Mouse (Mus musculus) left cerebral cortex, adult 2 months (tissue): Measurements from ENCODE around the gene Coq10a. TPM values are rescaled to one million over a fixed set of nuclear protein-coding genes. Genes with fewer than 3 reads are reported as not detected.
"Not testable (repeated sequence)": the region's sequence is repeated elsewhere in the genome, so short reads cannot be mapped to it uniquely, and the experiment has no call there.

Experiments
- DNase-seq, 2 experiments: peaks; one replicate each; pipeline ENCODE4 v3.0.0; 2021 to 2022; ENCODE audit warnings: low spot score in 2 of 2, mixed read lengths in 1 of 2; ENCODE audit errors: extremely low spot score in 1 of 2
- H3K27ac ChIP-seq: fragments of 200-600 bp; 2 replicates; pipeline ENCODE4 v1.8.1; 2022
- H3K4me3 ChIP-seq: fragments of 200-600 bp; 2 replicates; pipeline ENCODE4 v1.8.1; 2022
- CTCF ChIP-seq: fragments of 200-600 bp; IDR thresholded peaks from 2 replicates; pipeline ENCODE4 v1.8.1; 2022; ENCODE audit warnings: antibody characterized with exemption, mild to moderate bottlenecking, moderate library complexity
- intact Hi-C: fragments of 180-260 bp; cut with DNase I; formaldehyde crosslinking; loops from one replicate; pipeline ENCODE4 v1.15.1; 2025
- total RNA-seq, 2 experiments: library from RNA; stranded (reverse); gene quantifications; 2 replicates each; pipeline ENCODE4 v1.2.3; 2021

Coq10a gene
- total RNA-seq, 2 experiments from 2014 or later = 53.0 to 54.6 TPM

GRCm38 (mm10) chr10:128338415-128338814 lies 30.4 kb downstream of the Coq10a start:
- DNase-seq = no peak
- H3K27ac ChIP-seq = peak overlapping the region; percentile 96
- H3K4me3 ChIP-seq = peak overlapping the region; percentile 97
- intact Hi-C loops = loop anchor here (2.0 to 5.0 kb wide), 2 partner anchors 30 to 119 kb away; partner anchors contain the start of genes Coq10a and Smarcc2
- TF ChIP-seq CTCF = no peak

- TF ChIP-seq CTCF = no peak
- intact Hi-C loops = loop anchor here (2.0 to 5.0 kb wide), 3 partner anchors 21 to 120 kb away; partner anchors contain the start of genes Coq10a and Smarcc2
- H3K4me3 ChIP-seq = peak within 1 kb of the TSS; percentile 97
- H3K27ac ChIP-seq = peak within 1 kb of the TSS; percentile 96
- DNase-seq = peak; percentile 95
Measured at GRCm38 (mm10) chr10:128337306-128338181, 31.3 kb downstream of the Coq10a start, which contains the start of gene Cs. Gene Cs (plus strand): TSS chr10:128337734.

- Histone ChIP-seq H3K27ac (peak overlapping the region; percentile 96; the same call in 1 of the 2 replicates), H3K4me3 (peak overlapping the region; percentile 97; the same call in 1 of the 2 replicates)
- intact Hi-C loops = loop anchor here (2.0 to 5.0 kb wide), 2 partner anchors 22 to 121 kb away; partner anchors contain the start of gene Smarcc2
- no peak for DNase-seq
- TF ChIP-seq CTCF = no peak
Measured at GRCm38 (mm10) chr10:128336597-128336996, 32.2 kb downstream of the Coq10a start.

GRCm38 (mm10) chr10:128336195-128336594 lies 32.6 kb downstream of the Coq10a start:
- intact Hi-C loops = loop anchor here (2.0 to 5.0 kb wide), 2 partner anchors 23 to 121 kb away; partner anchors contain the start of gene Smarcc2
- no peak for DNase-seq

GRCm38 (mm10) chr10:128335582-128335981 lies 33.2 kb downstream of the Coq10a start:
- intact Hi-C loops = loop anchor here (5.0 kb wide), 1 partner anchor 122 kb away; the partner anchor contains the start of gene Smarcc2
- no peak overlapping the region for H3K4me3 ChIP-seq
- DNase-seq = peak; percentile 57 to 66
- peak; percentile 73 for TF ChIP-seq CTCF
- no peak overlapping the region for H3K27ac ChIP-seq

More at GRCm38 (mm10) chr10:128336195-128336594, 32.6 kb downstream of the Coq10a start:
- TF ChIP-seq CTCF = no peak
- H3K4me3 ChIP-seq = no peak overlapping the region
- no peak overlapping the region for H3K27ac ChIP-seq

GRCm38 (mm10) chr10:128332358-128333249 lies 36.2 kb downstream of the Coq10a start:
- intact Hi-C loops, H3K4me3 ChIP-seq, DNase-seq, H3K27ac ChIP-seq: not testable (repeated sequence)

GRCm38 (mm10) chr10:128327610-128328009 lies 41.2 kb downstream of the Coq10a start:
- H3K4me3 ChIP-seq = no peak overlapping the region
- intact Hi-C loops = no loop called here
- H3K27ac ChIP-seq = no peak overlapping the region
- no peak; the same call in none of the 2 replicates for TF ChIP-seq CTCF
- no peak for DNase-seq

- H3K27ac ChIP-seq = no peak overlapping the region
- intact Hi-C loops = no loop called here
- TF ChIP-seq CTCF = no peak
- no peak for DNase-seq
- no peak overlapping the region for H3K4me3 ChIP-seq
Measured at GRCm38 (mm10) chr10:128326825-128327224, 42.0 kb downstream of the Coq10a start.

GRCm38 (mm10) chr10:128323516-128323915 lies 45.3 kb downstream of the Coq10a start:
- Histone ChIP-seq H3K4me3 (peak overlapping the region; percentile 95), H3K27ac (peak overlapping the region; percentile 98; the same call in 1 of the 2 replicates)
- intact Hi-C loops = no loop called here
- TF ChIP-seq CTCF = no peak
- DNase-seq = no peak

- intact Hi-C loops = loop anchor here (1.0 kb wide), 1 partner anchor 19 kb away; the partner anchor contains the start of gene Pan2
- Histone ChIP-seq H3K4me3 (peak within 1 kb of the TSS; percentile 95), H3K27ac (peak within 1 kb of the TSS; percentile 98)
- no peak for TF ChIP-seq CTCF
- DNase-seq = peak; percentile 74 to 81
Measured at GRCm38 (mm10) chr10:128322141-128323108, 46.4 kb downstream of the Coq10a start, which contains the start of gene Cnpy2. Gene Cnpy2 (plus strand): TSS chr10:128322459.
